Mouse (Mus musculus): ENCODE results near the gene Vmn2r102.

Gene Vmn2r102

GRCm38 (mm10) chr17:19660028-19660427 is at the start of gene Vmn2r102:
Gene Vmn2r102 (plus strand): TSS chr17:19660328.
- no peak for DNase-seq (ENCODE audit: low read depth, low spot score)

GRCm38 (mm10) chr17:19629328-19629727 is 30.8 kb upstream of the Vmn2r102 start:
- DNase-seq (ENCODE audit: low read depth, low spot score) = no peak

GRCm38 (mm10) chr17:19658447-19658846 is 1.7 kb upstream of the Vmn2r102 start:
- no peak for DNase-seq (ENCODE audit: low read depth, low spot score)

- no peak for DNase-seq (ENCODE audit: low read depth, low spot score)
These were observed 31.9 kb downstream of the Vmn2r102 start for GRCm38 (mm10) chr17:19692062-19692461.
